Mouse (Mus musculus) urinary bladder, postnatal 25 days (tissue): ENCODE measurements at regions not wholly inside any gene's neighbourhood (a gene's known extent, or its start where the extent isn't known, plus 50 kb on each side); places are given as distances from the start of the nearest gene placed in this dataset.
"Not testable (repeated sequence)": the region's sequence is repeated elsewhere in the genome, so short reads cannot be mapped to it uniquely, and the experiment has no call there.

Source experiments
- DNase-seq: peaks from one replicate; pipeline ENCODE4 v3.0.0; 2022; ENCODE audit warnings: low spot score

- DNase-seq, result no peak
These were observed 305.1 kb upstream of the Arx start for GRCm38 (mm10) chrX:92981141-92981540.

GRCm38 (mm10) chrX:93002236-93002976 is 283.8 kb upstream of the Arx start:
- no peak for DNase-seq

- no peak for DNase-seq
These were observed 279.6 kb upstream of the Arx start for GRCm38 (mm10) chrX:93006681-93007080.

GRCm38 (mm10) chrX:93011578-93011977 is 274.7 kb upstream of the Arx start:
- DNase-seq, result no peak

GRCm38 (mm10) chrX:93016391-93016790 is 269.9 kb upstream of the Arx start:
- no peak for DNase-seq

- DNase-seq, result no peak
These were observed 245.1 kb upstream of the Arx start for GRCm38 (mm10) chrX:93041096-93041495.

GRCm38 (mm10) chrX:93042736-93043135 is 243.5 kb upstream of the Arx start:
- no peak for DNase-seq

- DNase-seq, result no peak
These were observed 237.1 kb upstream of the Arx start for GRCm38 (mm10) chrX:93048967-93049754.

GRCm38 (mm10) chrX:93049755-93050143 is 236.5 kb upstream of the Arx start:
- no peak for DNase-seq

GRCm38 (mm10) chrX:93059533-93059932 is 226.7 kb upstream of the Arx start:
- DNase-seq, result no peak

GRCm38 (mm10) chrX:93068884-93069283 is 217.4 kb upstream of the Arx start:
- DNase-seq, result no peak

GRCm38 (mm10) chrX:93069569-93070289 is 216.5 kb upstream of the Arx start:
- DNase-seq, result peak; percentile 13

- DNase-seq, result no peak
These were observed 216.0 kb upstream of the Arx start for GRCm38 (mm10) chrX:93070290-93070611.

- no peak for DNase-seq
These were observed 197.3 kb upstream of the Arx start for GRCm38 (mm10) chrX:93088976-93089375.

- no peak for DNase-seq
These were observed 188.7 kb upstream of the Arx start for GRCm38 (mm10) chrX:93097551-93097950.

GRCm38 (mm10) chrX:93107930-93108567 is 178.2 kb upstream of the Arx start:
- DNase-seq, result no peak

GRCm38 (mm10) chrX:93154367-93154766 is 131.9 kb upstream of the Arx start:
- not testable (repeated sequence) for DNase-seq

- no peak for DNase-seq
These were observed 127.1 kb upstream of the Arx start for GRCm38 (mm10) chrX:93159105-93159504.

- DNase-seq, result no peak
These were observed 125.3 kb upstream of the Arx start for GRCm38 (mm10) chrX:93160956-93161355.
